Mouse (Mus musculus): Measurements from ENCODE around the gene Tmem11. TPM values are rescaled to one million over a fixed set of nuclear protein-coding genes. Genes with fewer than 3 reads are reported as not detected.

Gene Tmem11
- polyA plus RNA-seq, 1 experiment from 2014 or later = 58.7 TPM

DNA sequence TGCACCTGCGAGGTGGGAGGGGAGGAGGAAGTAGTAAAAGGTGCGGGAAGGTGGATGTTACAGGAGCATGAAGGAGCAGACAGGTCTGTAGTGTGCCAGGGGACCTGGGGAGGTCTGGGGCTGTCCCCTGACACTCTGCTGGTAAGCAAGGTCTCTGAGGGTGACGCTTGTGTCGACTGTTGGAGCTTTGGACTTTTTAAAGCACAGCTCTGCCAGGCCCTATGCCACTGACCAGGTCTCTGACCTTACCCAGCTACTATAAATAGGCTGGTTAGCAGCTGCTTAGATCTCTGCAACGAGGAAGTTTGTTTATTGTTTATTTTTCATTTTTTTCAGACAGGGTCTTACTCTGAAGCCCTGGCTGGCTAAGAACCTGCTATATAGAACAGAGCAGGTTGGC lies 33.7 kb downstream of the Tmem11 start:
- no peak for ATAC-seq
- no peak overlapping the region for H3K4me3 ChIP-seq
- WGBS = 91% methylated on average over 5 of the region's 5 CpGs
- H3K4me2 ChIP-seq = no peak overlapping the region
- peaks cover 46% of the 10 kb centered on the region for H3K36me3 ChIP-seq (ENCODE audit: poor library complexity, severe bottlenecking)
- H3K27ac ChIP-seq = no peak overlapping the region
- no peaks in the 10 kb centered on the region for H3K9me3 ChIP-seq (replicated peaks)
- no peaks in the 10 kb centered on the region for H3K27me3 ChIP-seq
- H3K4me1 ChIP-seq = no peaks in the 10 kb centered on the region
- H3K9ac ChIP-seq = 0 out of 2 replicates have a peak overlapping the region, but pooled peaks have one; percentile 12

DNA sequence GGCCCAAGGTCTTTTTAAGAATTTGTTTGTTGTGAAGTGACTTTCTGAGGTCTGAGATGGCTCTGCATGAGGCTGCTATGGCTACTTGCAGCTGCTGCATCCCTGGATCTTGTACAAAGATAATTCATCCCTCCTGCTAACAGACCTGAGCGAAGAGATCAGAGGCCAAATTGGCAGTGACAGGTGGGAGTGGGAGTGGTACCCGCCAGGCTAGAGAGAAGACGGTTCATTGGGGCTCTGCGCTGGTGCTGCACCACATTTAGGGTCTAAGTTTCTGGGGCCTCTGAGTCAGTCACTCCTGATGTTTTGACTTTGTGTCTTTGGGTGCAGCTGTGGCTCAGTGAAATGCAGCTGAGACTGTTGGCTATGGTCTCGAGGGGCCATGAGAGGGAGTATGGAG lies 35.7 kb downstream of the Tmem11 start:
- no peak for ATAC-seq
- no peaks in the 10 kb centered on the region for H3K9me3 ChIP-seq (replicated peaks)
- no peak overlapping the region for H3K9ac ChIP-seq
- H3K27ac ChIP-seq = no peak overlapping the region
- no peak overlapping the region for H3K4me2 ChIP-seq
- no peak overlapping the region for H3K4me3 ChIP-seq
- no peaks in the 10 kb centered on the region for H3K27me3 ChIP-seq
- H3K36me3 ChIP-seq (ENCODE audit: poor library complexity, severe bottlenecking) = peaks cover 34% of the 10 kb centered on the region
- no peaks in the 10 kb centered on the region for H3K4me1 ChIP-seq
- WGBS = 91% methylated on average over 5 of the region's 5 CpGs

DNA sequence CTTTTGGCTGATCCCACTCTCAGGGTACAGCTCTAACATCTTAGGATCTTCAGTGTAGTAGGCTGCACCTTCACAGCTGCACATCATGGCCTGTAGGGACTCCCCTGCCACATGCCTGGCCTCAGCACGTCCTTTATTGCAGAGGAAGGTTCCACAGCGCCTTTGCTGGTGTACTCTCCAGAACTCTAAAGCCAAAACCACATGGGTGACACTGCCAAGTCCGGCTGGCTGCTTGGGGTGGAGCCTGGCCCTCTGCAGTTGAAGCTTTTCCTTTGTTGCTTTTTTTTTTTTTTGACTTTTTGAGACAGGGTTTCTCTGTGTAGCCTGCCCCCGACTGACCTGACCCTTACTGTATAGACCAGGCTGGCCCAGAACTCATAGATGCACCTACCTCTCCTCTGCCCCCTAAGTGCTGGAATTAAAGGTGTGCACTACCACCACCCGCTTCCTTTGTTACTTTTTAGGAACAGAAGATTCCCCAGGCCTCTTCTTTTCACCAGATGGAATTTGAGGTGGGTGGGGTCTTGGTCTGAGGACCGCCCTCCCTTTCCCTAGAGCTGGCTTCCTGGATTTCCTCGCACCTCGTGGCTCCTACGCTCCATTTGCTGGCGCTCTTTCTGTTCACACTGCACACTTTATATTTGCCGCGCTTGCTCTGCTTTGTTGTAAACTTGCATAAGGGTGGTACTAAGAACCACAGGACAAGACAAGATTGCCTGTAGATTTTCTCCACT lies 37.4 kb downstream of the Tmem11 start:
- no peak overlapping the region for H3K9ac ChIP-seq
- no peak overlapping the region for H3K4me3 ChIP-seq
- no peaks in the 10 kb centered on the region for H3K27me3 ChIP-seq
- ATAC-seq = no peak
- H3K36me3 ChIP-seq (ENCODE audit: poor library complexity, severe bottlenecking) = peaks cover 22% of the 10 kb centered on the region
- 79% methylated on average over 12 of the region's 12 CpGs for WGBS
- no peak overlapping the region for H3K4me2 ChIP-seq
- no peak overlapping the region for H3K27ac ChIP-seq
- no peaks in the 10 kb centered on the region for H3K4me1 ChIP-seq
- no peaks in the 10 kb centered on the region for H3K9me3 ChIP-seq (replicated peaks)

DNA sequence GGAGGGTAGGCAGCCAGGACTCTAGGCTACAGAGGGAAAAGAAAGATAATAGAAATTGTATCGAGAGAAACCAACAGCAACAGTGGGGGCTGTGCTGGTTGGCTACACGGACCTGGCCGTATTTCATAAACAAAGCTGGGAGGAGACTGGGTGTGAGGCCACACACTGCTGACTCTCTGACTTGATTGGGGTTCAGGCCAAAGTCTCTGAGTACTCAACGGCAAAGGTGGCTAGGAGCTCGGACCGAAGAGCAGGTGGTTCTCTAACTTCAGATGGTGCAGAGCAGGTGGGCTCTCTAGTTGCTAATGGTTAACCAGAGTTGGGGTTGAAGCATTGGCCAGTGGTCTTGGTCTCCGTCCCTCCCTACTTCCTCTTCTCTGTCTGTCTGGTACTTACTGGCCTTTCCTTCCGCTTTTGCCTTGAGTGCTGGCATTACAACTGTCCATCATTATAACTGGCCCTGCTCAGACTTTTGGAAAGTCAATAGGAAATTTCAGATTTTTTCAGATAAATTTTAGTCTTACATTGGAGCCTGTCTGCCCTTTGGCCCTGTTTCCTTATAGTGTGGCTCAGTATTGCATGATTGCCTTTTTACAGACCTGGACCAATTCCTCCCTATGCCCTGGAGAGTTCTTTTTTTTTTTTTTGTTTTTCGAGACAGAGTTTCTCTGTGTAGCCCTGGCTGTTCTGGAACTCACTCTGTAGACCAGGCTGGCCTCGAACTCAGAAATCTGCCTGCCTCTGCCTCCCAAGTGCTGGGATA lies 41.2 kb downstream of the Tmem11 start:
- 90% methylated on average over 10 of the region's 10 CpGs for WGBS
- Histone ChIP-seq H3K4me3 (no peak overlapping the region), H3K4me2 (no peak overlapping the region), H3K9ac (no peak overlapping the region), H3K27ac (no peak overlapping the region), H3K27me3 (no peaks in the 10 kb centered on the region), H3K4me1 (no peaks in the 10 kb centered on the region), H3K9me3 (replicated peaks) (no peaks in the 10 kb centered on the region), H3K36me3 (ENCODE audit: poor library complexity, severe bottlenecking) (no peaks in the 10 kb centered on the region)
- no peak for ATAC-seq

DNA sequence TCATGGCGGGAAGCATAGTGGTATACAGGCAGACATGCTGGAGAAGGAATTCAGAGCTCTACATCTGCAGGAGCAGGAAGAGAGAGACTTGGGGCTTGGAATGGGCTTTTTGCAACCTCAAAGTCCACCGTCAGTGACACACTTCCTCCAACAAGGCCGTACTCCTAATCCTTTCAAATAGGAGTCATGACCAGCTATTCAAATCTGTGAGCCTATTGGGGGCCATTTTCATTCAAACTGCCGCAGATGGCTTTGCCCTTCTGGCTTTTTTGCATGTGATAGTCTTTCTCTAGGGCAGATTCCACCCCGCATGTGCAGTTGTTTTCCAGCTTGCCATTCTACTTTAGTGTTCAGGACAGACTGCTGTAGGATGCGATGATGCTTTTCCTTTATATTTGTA lies 42.2 kb downstream of the Tmem11 start:
- ATAC-seq = no peak
- Histone ChIP-seq H3K27ac (no peak overlapping the region), H3K36me3 (ENCODE audit: poor library complexity, severe bottlenecking) (no peaks in the 10 kb centered on the region), H3K9ac (no peak overlapping the region), H3K4me1 (no peaks in the 10 kb centered on the region), H3K4me2 (no peak overlapping the region), H3K9me3 (replicated peaks) (no peaks in the 10 kb centered on the region), H3K27me3 (no peaks in the 10 kb centered on the region), H3K4me3 (no peak overlapping the region)
- WGBS = 96% methylated on average over 6 of the region's 6 CpGs

DNA sequence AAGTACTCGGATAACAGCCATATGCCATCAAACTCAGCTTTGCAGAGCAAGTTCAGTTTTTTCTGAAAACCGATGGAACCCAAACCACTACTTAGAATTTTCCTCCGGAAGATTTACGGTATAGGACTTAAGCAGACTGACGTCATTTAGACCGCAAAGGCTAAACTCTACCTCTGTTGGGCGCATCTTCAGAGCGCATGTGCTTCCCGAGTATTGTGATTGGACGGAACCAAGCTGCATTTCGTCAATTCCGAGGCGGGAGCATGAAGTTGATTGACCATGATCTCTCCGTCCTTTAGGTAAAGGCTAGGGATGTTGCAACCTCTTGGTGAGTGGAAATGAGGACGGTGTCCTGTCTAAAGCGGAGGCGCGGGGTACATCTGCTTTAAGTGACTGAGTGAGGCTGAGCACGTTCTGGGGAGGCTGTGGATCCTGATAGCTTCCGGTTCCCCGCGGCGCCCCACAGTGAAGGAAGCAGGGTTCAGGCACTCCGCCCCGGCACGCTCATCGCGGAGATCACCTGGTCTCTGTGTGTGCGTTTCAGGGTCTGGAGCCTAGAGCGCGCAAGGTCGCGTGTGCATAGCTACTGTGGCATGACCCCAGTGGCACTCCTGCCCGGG lies 48.5 kb downstream of the Tmem11 start, which contains the start of gene Dhrs7b:
Gene Dhrs7b (plus strand): TSS at position 199 of the 620 bp plus-strand sequence.
- H3K36me3 ChIP-seq (ENCODE audit: poor library complexity, severe bottlenecking) = no peaks in the 10 kb centered on the region
- no peaks in the 10 kb centered on the region for H3K9me3 ChIP-seq (replicated peaks)
- WGBS = under 1% methylated on average over 34 of the region's 34 CpGs
- peak within 1 kb of the TSS; percentile 77 for H3K4me3 ChIP-seq
- H3K4me1 ChIP-seq = peaks cover 7% of the 10 kb centered on the region
- peak within 1 kb of the TSS; percentile 81 for H3K4me2 ChIP-seq
- H3K27ac ChIP-seq = peak within 1 kb of the TSS; percentile 66
- ATAC-seq = peak; percentile 99
- no peaks in the 10 kb centered on the region; the same call in 1 of the 2 replicates for H3K27me3 ChIP-seq
- peak within 1 kb of the TSS; percentile 83 for H3K9ac ChIP-seq

DNA sequence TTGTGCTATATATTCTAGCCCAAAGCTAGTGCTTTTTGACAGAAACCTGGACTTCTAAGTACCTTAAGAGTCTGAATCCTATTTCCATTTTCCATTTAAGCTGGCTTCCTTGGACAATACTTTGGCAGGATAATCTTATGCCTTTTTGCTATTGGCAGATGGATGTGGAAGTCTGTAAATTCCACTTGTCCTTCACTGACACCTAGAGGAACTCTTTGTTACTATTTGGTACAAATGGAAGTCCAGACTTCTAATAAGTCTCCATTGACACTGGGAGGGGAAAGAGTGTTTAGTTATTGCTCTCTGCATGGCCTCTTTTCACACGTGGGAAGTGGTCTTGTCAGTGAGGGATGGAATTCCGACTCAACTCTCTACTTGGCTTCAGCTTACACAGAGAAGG lies 50.2 kb downstream of the Tmem11 start:
- Histone ChIP-seq H3K36me3 (ENCODE audit: poor library complexity, severe bottlenecking) (no peaks in the 10 kb centered on the region), H3K27me3 (no peaks in the 10 kb centered on the region; the same call in 1 of the 2 replicates), H3K9me3 (replicated peaks) (no peaks in the 10 kb centered on the region), H3K4me3 (no peak overlapping the region), H3K4me1 (peaks cover 7% of the 10 kb centered on the region), H3K27ac (no peak overlapping the region), H3K4me2 (no peak overlapping the region), H3K9ac (no peak overlapping the region)
- 36% methylated on average over 2 of the region's 2 CpGs for WGBS
- no peak for ATAC-seq

DNA sequence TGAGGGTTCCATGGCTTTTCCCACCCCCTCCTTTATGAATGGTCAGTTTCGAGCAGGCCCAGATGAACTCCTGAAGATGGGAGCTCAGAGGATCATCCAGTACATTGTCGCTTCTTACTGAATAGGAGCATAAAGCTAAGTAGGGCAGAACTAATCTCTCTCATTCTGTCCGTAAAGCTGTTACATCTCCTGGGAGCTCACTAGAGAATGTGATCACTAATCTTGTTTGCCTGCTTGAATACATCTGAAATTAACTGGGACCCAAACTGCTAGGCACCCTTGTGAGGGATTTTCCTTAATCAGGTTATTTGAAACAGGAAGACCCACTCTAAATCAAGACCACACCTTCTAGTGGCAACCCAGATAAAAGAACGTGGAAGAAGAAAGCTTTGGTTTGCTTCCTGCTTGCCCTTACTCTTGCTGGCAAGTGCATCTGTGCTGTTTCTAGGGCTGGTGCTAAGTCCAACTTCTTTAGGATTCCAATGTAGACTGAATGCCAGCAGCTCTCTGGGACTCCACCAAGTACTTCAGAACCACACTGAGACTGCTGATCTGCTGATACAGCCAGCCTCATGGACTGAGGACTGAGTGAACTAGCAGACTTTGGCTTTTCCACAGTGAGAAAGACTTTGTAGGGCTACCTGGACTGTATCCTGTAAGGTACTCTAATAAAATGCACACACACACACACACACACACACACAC lies 51.7 kb downstream of the Tmem11 start:
- 23% methylated on average over 4 of the region's 4 CpGs for WGBS
- H3K9ac ChIP-seq = no peak overlapping the region
- no peaks in the 10 kb centered on the region; the same call in 1 of the 2 replicates for H3K27me3 ChIP-seq
- H3K36me3 ChIP-seq (ENCODE audit: poor library complexity, severe bottlenecking) = no peaks in the 10 kb centered on the region
- no peak overlapping the region for H3K27ac ChIP-seq
- H3K4me3 ChIP-seq = no peak overlapping the region
- H3K9me3 ChIP-seq (replicated peaks) = no peaks in the 10 kb centered on the region
- no peak overlapping the region for H3K4me2 ChIP-seq
- ATAC-seq = no peak
- H3K4me1 ChIP-seq = peaks cover 7% of the 10 kb centered on the region

DNA sequence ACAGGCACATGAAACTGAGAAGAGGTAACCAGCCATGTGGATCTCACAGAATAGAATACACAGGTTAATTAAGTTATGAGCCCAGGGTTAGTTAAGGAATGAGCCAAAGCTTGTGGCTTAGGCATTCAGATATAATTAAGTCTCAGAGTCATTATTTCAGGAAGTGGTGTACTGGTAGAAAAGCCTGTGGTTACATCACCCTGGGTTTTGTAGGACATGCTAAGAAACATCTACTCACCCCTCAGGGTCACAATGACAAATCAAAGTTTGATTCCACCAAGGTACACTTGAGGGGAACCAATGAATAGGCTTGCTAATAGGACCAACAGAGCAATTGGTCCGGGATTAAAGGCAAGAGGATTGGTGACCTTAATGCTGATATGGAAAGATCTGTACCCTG lies 52.4 kb downstream of the Tmem11 start:
- no peaks in the 10 kb centered on the region for H3K9me3 ChIP-seq (replicated peaks)
- no peak overlapping the region for H3K4me2 ChIP-seq
- H3K36me3 ChIP-seq (ENCODE audit: poor library complexity, severe bottlenecking) = no peaks in the 10 kb centered on the region
- H3K9ac ChIP-seq = no peak overlapping the region
- no peak overlapping the region for H3K27ac ChIP-seq
- ATAC-seq = no peak
- 35% methylated on average over 1 of the region's 1 CpGs for WGBS
- no peaks in the 10 kb centered on the region; the same call in 1 of the 2 replicates for H3K27me3 ChIP-seq
- peaks cover 7% of the 10 kb centered on the region for H3K4me1 ChIP-seq
- no peak overlapping the region for H3K4me3 ChIP-seq

DNA sequence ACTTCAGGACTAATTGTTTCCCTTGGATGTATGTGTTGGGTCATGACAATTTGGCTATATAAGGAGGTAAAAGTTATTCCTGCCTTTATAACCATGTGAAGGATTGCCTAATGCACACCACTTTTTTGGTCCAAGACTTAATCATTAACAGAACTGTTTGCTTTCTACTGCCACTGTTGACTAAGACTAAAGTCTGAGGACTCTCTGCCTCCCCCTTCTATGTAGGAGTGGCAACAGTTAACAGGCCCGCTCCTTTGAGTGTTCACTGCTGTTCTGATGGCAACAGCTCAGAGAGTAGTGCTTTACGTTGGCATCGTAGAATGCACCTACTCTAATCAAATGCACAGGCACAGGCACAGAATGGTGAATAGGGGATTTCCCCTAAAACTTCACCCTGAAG lies 53.9 kb downstream of the Tmem11 start:
- Histone ChIP-seq H3K9me3 (replicated peaks) (no peaks in the 10 kb centered on the region), H3K27ac (no peak overlapping the region), H3K9ac (no peak overlapping the region), H3K36me3 (ENCODE audit: poor library complexity, severe bottlenecking) (no peaks in the 10 kb centered on the region), H3K4me1 (no peaks in the 10 kb centered on the region), H3K4me3 (no peak overlapping the region), H3K4me2 (no peak overlapping the region), H3K27me3 (no peaks in the 10 kb centered on the region; the same call in 1 of the 2 replicates)
- no peak for ATAC-seq
- 91% methylated on average over 3 of the region's 3 CpGs for whole genome bisulfite sequencing

DNA sequence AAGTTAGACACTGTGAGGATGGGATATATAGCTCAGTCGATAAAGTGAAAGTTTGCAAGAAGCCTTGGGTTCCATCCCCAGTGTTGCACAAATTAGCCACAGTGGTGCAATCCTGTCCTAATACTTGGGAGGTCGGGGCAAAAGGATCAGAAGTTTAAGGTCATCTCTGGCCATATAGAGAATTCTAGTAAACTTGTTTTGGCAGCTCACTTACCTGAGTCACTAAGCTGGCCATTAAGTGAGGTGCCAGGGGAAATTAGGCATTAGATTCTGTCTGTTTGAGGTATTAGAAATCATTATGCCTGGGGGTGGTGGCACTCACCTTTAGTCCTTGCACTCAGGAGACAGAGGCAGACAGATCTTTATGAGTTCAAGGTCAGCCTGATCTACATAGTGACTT lies 55.3 kb downstream of the Tmem11 start:
- Histone ChIP-seq H3K4me1 (no peaks in the 10 kb centered on the region), H3K27me3 (no peaks in the 10 kb centered on the region; the same call in 1 of the 2 replicates), H3K9ac (no peak overlapping the region), H3K27ac (no peak overlapping the region), H3K9me3 (replicated peaks) (no peaks in the 10 kb centered on the region), H3K4me3 (no peak overlapping the region), H3K4me2 (no peak overlapping the region), H3K36me3 (ENCODE audit: poor library complexity, severe bottlenecking) (no peaks in the 10 kb centered on the region)
- ATAC-seq = no peak
- WGBS = 71% methylated on average over 2 of the region's 2 CpGs

DNA sequence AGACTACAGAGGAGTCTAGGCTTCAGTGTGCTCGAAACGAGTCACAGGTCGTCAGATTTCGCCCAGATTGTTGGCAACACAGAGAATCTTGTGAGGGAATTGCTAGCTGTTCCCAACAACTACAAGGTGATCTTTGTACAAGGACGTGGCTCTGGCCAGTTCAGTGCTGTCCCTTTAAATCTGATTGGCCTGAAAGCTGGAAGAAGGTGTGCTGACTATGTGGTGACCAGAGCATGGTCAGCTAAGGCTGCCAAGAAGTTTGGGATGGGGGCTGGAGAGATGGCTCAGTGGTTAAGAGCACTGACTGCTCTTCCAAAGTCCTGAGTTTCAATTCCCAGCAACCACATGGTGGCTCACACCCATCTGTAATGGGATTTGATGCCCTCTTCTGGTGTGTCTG lies 62.7 kb downstream of the Tmem11 start:
- 70% methylated on average over 5 of the region's 5 CpGs for WGBS
- H3K36me3 ChIP-seq (ENCODE audit: poor library complexity, severe bottlenecking) = no peaks in the 10 kb centered on the region
- peaks cover 8% of the 10 kb centered on the region; the same call in 1 of the 2 replicates for H3K27me3 ChIP-seq
- H3K9ac ChIP-seq = no peak overlapping the region
- no peak overlapping the region for H3K4me3 ChIP-seq
- no peak overlapping the region for H3K4me2 ChIP-seq
- no peaks in the 10 kb centered on the region for H3K4me1 ChIP-seq
- H3K9me3 ChIP-seq (replicated peaks) = no peaks in the 10 kb centered on the region
- no peak for ATAC-seq
- H3K27ac ChIP-seq = no peak overlapping the region
